Mouse (Mus musculus) adrenal gland, postnatal 36 days (tissue): Measurements from ENCODE around the gene Cybrd1. TPM values are rescaled to one million over a fixed set of nuclear protein-coding genes. Genes with fewer than 3 reads are reported as not detected.

ENCODE experiments used
- DNase-seq, 2 experiments: peaks; one replicate each; pipeline ENCODE4 v3.0.0; 2021; ENCODE audit warnings: mixed read lengths in 1 of 2
- total RNA-seq, 2 experiments: library from RNA; stranded (reverse); gene quantifications; 2 replicates each; pipeline ENCODE4 v1.2.3; 2021

The Cybrd1 gene
- total RNA-seq, 2 experiments from 2014 or later, result 0.53 to 0.99 TPM

DNA sequence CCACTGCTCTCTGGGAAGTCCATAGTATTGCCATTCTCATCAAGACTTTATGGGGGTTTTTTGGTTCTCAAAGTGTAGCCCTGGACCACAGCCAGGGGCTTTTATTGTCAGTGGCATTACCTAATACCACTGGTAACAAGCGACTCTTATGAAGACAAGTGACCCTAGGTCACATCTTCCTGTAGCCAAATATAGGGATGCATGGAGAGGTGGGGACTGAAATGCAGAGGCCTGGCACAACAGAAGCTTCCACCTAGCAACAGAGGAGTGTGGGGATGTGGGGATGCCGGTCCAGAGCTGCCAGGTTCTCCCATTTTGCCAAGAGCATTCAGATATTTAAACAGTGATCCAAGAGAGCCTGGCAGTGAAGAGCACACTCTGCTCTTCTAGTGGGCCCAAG is 5.9 kb downstream of the Cybrd1 start:
- DNase-seq, result no peak

DNA sequence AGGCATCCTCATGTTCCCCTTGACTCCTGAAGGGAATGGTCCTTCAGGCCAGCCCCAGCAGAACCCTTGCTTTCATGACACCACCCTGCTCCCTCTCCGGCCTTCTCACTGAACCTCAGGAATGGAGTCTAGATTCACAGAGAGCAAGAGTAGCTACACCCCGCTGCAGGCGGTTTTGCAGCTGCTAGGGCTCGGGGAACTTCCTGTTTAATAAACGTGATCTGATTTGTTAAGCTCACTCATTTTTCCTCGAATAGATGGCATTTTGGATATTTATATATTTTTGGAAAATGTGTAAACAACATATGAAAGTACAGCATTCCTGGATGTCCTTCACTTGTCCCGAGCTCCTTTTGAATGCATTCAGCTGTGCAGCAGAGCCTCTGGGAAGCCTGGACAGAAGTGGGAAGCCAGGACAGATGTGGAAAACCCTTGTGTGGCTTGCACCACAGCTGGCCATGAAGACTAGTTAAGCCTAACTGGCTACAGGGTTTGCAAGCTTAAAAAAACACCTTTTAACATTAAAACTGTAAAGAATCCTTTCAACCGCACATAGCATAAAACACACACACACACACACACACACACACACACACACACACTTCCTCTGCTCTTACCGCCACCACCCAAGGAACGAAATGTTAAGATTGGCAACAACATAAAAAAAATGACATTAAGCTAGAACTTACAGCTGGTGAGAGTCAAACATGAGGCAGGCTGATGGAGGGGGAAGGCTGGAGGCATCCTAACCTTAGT is 10.2 kb downstream of the Cybrd1 start:
- DNase-seq, result no peak

DNA sequence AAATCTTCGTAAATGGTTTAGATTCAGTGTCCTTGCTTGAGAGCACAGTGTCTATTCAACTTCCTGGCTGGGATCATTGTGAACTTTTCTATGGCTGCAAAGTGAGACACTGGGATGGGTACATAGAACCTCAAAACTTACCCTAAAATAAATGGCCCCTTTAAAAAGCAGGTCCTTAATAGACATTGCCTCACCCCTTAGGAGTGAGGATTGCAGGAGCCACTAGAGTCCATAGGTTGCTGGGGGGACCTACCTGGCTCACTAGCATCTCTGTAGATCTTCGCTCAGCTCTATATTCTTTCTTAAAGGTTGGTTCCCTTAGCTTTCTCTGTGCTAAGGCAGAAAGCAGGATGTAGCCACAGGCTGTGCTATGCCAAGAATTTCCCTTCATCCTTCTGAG is 12.6 kb downstream of the Cybrd1 start:
- no peak for DNase-seq

DNA sequence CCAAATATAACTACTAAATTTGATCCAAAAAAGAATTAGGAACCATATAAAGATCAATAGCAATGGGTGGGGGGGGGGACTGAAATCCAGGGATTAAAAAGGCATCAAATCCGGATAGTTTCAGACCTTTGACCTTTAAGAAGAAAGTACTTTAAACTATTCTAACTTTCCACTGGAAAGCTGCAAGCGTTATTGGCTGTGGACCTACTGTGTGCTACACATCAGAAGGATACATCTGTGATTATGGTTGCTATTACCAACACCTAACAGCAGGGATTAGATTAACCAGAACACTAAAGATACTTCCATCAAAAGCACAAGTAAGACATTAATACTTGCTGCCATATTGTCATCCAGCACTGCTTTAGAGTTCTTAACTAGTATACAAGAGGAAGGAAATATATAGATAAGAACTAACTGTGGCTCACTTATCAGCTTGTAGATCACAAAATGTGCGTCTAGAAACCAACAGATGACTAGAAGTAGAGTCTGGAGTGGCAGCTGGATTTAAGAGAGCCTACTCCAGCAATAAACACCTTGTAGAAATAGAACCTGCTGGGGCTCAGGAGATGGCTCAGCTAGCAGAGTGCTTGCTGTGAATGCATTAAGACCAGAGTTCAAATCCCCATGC is 14.3 kb downstream of the Cybrd1 start:
- no peak for DNase-seq

DNA sequence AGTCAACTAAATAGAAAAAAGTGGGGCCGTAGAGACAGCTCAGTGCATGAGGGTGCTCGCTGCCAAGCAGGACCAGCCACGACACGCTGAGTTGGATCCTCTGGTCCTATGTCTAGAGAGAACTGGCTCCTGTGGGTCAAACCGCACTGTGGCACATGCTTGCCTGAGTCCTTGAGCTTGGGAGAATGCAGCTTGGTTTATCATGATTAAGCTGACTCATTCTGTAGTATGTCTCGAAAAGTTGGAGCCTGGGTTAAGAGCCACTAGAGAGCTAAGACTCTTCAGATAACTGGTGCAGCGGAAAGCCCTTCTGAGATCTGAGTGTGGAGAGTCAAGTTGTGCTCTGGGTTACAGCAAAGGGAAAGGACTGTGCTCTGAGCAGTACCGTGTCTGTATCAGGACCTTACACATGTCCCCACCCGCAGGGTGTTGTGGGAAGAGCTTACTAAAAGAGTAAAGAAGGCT is 16.4 kb downstream of the Cybrd1 start:
- DNase-seq, result peak; percentile 52 to 64

DNA sequence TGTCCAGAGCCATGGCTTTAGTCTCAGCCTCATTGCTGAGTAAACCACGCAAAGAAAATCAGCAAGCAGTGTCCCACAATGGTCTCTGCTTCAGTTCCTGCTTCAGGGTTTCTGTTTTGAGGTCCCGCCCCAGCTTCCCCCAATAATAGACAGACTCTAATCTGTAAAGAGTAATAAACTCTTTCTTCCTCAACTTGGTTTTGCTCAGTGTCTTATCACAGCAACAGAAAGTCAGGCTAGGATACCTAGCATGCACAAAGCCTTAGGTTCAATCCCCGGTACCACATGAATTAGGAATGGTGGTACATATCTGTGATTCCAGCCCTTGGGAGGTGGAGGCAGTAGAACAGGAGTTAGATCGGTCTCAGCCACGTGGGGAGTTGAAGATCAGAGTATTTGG is 17.1 kb downstream of the Cybrd1 start:
- no peak for DNase-seq

DNA sequence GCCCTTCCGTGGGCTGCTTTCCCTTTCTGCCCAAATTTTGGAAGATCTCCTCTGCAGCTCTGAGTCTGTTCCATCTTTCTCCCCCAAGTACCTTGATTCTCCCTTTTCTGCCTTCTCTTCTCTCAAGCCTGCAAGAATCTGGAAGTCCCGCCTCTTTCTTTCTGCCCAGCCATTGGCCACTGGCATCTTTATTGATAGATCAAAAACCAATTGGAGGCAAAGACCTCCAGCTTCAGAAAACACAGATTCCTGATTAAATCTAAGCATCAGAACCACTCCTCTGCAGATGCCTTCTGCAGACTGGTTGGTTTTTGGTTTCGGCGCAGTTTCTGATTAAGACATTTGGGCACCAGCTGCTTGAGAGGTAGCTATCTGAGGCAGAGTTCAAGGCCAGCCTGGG is 22.9 kb downstream of the Cybrd1 start:
- no peak for DNase-seq

DNA sequence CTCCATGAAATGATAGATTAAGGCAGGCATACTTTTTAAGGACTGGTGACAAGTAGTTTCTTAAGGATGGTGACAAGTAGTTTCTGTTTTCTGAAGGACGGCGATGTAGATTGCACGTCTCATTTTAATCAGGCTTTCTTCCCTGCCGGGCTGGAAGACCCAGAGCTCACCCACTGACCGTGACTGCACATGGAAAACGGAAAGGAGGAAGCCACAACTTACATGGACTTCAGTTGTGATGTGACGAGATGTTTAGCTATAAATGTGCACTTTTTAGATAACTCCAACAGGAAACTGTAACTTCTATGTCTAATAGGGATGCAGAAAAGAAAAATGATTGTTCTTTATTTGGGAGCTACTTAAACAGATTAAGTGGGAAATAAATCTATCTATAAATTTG is 24.7 kb downstream of the Cybrd1 start:
- no peak for DNase-seq

DNA sequence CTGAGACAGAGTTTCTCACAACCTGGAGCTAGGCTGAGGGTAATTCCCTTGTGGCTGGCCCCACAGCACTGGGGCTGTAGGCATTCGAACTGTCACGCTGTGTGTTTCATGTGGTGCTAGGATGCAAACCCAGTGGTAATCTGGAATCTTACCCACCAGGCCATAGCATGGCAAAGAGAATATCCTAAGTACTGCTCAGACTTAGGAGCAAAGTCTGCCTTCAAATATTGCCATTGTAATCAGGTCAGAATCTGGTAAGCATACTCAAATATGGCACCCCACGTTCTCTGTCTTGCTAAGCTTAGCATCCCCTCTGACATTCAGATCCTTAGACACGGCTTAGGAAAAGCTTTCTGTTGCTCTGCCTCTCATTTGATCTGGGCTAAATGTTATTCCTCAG is 28.1 kb downstream of the Cybrd1 start:
- DNase-seq, result no peak

DNA sequence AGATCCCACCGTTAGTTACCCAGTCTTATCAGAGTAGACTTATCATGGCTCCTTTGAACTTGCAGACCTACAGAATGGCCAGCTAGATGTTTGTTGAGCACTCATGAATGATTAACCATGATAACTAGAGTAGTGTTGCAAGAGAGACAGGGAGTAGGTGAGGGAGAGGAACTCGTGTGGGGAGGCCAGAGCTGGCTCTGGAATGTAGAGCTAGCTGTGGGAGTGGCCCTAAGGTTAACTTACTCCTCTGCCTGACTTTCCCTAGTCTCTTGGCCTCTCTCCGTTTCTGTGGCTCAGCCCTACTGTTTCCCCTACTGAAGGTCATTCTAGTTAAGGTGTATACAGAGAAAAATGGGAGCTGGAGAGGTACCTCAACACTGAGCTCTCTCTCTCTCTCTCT is 28.5 kb downstream of the Cybrd1 start:
- DNase-seq, result no peak

DNA sequence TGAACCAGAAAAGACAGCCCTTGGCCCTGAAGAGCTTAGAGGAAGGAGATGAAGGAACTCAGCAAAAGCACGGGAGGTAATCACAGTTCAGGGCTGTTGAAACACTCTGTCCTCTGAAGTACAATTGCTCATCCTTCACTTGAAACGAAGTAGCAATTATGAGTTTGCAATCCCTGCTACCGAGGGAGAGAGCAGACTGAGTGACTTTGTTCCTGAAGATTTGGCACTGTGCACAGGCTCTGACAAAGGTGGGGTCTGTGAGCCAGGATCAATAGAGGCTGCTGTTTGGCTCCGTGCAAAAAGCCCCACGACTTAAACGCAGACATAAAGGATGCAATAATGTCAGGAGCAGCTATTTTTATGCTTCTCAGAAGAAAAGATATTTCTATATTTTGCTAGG is 30.1 kb downstream of the Cybrd1 start:
- DNase-seq, result no peak

DNA sequence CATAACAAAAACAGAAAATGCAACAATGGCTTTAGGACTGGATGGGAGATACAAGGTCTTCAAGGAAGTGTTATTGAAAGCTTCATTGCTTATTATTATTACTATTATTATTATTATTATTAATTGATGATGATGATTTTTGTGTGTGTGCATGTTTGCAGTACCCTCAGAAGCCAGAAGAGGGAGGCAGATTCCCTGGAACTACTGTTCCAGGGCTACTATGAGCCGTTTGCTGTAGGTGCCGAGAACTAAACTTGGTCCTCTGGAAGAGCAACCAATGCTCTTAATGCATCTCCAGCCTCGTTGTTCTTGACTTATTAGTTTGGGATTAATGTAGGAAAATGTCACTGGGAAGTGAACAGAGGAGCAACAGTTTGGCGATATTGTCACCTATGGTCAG is 34.4 kb downstream of the Cybrd1 start:
- DNase-seq, result no peak

DNA sequence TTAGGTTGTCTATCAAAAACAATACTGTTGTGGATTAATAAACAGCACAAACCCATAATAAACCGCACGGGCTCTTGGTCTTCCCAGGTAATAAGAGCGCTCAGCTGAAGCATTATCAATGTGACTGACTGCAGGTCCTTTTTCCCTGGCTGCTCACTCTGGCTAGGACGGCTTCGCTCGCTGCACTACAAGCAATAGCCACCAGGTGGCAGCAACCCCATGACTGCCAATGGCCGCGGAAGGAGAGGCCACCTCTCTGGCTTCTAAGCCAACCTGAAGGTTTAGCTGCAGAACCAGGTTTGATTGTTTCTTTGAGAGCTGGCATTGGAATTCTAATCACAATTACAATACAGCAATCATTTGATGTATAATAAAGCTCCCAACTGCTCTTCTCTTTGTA is 37.8 kb downstream of the Cybrd1 start:
- DNase-seq, result peak; percentile 80 to 85

DNA sequence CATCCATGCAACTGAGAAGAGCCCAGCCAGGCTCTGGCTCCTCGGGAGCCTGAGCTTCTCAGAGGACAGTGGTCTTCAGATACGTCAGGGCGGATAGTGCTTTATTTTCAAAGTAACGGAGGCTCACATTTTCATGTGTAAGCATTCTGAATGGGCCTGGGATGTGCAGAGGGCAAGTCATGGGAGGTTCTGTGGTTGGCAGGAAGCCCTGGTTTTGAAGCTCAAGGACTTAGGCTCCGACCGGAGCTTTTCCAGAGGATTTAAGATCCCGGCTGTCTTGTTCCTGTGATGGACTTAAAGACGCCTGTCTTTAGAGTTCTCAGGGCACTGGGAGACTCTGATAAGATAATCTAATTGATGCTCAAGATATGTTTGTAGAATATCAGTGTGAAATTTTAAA is 38.7 kb downstream of the Cybrd1 start:
- peak; percentile 67 to 78 for DNase-seq

DNA sequence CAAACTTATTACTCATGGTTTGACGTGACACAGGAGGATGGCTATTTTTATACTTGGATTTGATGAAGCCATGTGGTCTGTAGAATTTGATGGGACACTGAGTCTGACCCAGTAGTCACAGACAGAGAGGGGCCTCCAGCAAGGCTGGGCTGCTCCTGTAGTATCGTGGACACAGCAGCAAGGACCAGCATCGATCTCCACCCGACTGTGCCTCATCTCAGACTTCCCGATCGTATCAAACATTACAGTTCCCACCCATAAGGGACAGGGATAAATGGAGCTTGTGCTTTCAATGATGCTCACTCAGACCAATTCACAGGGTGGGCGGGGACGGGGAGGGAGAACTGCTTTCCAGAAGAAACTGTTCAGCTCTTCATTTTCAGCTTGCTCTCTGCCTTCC is 40.2 kb downstream of the Cybrd1 start:
- no peak for DNase-seq

DNA sequence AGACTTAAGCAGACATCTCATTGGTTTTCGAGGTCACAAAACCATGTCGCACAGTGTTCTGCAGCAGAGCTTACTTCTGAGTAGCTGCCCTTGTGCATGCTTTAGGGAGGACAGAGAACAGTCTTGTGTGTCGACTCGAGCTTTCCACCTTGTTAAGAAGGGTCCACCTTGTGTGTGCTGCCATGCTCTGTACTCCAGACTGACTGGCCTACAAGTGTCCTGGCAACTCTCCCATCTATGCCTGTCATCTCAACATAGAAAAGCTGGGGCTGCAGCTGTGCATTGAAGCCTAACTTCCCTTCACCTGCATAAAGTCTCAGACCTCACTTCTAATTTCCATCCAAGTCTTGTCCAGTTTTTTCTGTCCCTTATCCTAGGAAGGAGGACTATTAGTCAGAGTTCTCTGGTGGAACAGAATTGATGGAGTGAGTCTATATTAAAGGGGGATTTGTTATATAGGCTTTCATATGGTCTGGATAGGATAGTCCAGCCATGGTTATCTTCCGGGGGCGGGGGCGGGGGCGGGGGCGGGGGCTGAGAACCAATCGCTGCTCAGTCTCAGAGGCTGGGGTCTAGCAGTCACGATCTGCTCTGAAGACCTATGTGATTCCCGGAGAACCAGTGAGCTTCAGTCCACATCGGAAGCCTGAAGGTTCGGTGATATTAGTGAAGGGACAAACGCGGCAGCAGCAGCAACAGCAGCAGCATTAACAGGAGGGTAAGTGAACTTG is 42.0 kb downstream of the Cybrd1 start:
- DNase-seq, result no peak

DNA sequence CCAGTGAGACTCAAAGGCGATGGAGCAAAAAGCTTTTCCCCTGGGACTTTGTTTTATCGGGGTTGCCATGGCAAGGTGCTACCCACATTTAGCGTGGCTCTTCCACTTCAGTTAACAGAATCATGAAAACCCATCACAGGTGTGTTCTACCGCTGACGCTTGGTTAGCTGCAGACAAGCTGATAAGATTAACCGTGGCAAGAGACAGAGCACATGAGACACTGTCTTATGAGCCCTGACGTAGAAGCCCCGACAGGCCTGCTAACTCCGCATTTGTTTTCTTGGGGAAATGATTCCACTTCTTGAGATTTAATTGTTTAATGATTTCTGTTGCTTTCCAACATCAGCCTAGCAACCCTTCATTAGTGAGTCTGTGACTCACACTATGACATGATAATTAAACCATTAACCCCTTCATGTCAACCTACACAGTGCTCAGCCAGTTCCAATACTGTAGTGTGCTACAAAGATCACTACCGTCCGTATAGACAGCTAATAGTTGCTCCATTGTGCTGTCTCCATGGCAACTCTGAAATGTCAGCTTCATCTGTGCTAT is 42.7 kb downstream of the Cybrd1 start:
- DNase-seq, result no peak

DNA sequence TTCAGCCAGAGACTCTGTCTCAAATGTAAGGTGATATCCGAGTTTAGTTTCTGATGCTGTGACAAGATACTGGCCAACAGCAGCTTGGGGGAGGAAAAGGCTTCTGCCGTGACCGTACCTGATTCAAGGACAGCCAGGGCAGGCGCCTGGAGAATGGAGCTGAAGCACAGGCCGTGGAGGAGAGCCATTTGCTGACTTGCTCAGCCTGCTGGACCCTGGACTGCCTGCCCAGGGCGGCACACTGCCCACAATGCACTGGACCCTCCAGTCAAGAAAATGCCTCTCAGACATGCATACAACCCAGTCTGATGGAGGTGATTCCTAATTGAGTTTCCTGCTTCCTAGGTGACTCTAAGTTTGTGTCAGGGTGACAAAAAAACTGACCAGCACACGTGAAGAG is 43.8 kb downstream of the Cybrd1 start:
- no peak for DNase-seq

DNA sequence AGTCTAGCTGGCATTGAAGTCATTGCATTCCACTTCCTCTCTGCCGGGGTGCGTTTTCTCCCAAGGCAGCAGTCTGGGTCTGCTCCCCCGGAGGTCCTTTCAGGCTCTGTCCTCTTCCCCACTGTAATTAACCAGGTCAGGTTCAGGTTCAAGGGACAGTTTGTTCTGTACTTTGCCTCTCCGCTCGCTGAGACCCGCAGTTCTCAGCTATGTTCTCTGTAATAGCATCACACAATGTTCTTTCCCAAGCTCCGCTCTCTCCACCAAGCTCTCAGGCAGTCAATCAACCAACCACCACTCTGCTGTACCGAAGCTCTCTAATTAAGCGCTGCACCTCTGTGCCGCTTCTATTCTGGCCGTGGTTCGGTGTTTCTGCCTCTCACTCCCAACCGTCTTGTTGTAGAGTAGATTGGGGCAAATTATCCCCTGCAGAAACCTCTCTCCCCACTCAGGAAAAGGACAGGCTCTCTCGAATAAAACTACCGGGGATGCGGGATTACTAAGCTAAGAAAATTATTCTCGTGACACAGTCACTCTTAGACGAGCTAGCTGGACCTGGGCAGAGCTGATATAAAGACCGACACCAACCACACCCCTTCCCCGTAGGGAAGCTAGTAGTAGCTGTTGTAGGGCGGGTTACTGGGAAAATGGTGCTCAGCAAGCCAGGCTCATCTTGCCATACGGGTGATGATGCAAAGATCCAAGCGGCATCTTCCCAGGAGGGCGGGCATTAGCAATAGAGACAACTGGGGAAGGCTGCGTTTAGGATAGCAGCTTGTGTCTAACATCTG is 45.3 kb downstream of the Cybrd1 start:
- DNase-seq, result no peak

DNA sequence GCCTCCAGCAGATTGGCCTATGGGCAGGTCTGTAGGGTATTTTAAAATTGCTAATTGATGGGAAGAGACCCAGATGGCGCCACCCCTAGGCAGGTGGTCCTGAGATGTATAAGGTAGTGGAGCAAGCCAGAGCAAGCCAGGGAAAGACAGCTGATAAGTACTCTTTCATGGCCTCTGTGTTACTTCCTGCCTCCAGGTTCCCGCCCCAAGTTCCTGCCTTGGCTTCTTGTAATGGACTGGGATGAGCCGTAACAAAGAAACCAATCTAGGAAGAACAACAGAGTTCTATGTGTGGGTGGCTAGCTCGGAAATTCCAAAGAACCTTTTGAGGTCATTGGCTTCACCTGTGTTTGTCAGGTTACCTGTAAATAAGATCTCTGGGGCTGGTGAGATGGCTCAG is 49.5 kb downstream of the Cybrd1 start:
- no peak for DNase-seq

DNA sequence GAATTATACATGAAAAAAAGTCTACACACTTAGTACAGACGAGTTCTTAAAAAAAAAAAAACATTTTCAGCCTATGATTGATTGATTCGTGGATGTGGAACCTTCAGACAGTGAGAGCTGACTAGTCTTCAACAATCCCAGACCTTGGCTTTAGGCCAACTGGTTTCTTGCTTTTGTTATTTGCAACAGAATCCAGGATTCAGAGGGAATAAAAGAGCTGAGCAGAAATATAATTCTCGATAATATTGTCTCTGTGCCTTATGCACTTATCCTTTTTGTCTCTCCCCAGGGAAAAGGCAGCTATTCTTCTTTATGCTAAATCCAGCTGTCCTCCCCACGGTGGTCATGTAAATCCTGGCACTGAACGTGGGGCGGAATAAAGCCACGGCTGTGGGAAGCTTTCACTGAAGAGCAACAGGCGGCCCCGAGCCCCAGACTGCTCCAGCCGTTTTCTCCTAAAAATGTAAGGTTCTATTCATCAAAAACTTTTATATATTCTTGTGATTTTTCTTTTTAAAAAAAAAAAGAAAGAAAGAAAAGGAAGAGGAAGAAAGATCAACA is 50.8 kb downstream of the Cybrd1 start:
- DNase-seq, result peak in 1 of 2 experiments; percentile 6

DNA sequence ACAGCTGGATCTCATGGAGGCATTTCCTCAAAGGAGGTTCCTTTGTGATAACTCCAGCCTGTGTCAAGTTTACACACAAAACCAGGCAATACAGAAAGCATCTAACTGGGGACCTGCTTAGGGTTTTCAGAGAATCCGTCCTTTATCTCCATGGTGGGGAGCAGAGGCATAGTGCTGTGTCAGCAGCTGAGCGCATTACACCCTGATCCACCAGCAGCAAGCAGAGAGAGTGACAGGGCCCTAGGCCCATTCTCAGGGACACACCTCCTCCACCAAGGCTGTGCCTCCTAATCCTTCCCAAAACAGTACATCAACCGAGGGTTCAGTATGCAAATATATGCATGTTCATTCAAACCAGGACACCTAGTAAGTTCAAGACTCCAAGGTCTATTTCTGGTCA is 55.3 kb downstream of the Cybrd1 start:
- DNase-seq, result no peak
